Mouse (Mus musculus) spleen, adult 2 months (tissue): ENCODE data around the gene Nrp2.

ENCODE experiments used
- CTCF ChIP-seq: fragments of 200-500 bp; IDR thresholded peaks from 2 replicates; pipeline ENCODE4 v1.5.1; 2011; ENCODE audit warnings: mild to moderate bottlenecking, inconsistent platforms; ENCODE audit not compliant: insufficient read depth, insufficient read length, insufficient replicate concordance; ENCODE audit errors: extremely low read depth
- POLR2A ChIP-seq: fragments of 200-500 bp; IDR thresholded peaks from 2 replicates; pipeline ENCODE4 v1.6.1; 2011; ENCODE audit warnings: low read depth, low read length, inconsistent platforms

DNA sequence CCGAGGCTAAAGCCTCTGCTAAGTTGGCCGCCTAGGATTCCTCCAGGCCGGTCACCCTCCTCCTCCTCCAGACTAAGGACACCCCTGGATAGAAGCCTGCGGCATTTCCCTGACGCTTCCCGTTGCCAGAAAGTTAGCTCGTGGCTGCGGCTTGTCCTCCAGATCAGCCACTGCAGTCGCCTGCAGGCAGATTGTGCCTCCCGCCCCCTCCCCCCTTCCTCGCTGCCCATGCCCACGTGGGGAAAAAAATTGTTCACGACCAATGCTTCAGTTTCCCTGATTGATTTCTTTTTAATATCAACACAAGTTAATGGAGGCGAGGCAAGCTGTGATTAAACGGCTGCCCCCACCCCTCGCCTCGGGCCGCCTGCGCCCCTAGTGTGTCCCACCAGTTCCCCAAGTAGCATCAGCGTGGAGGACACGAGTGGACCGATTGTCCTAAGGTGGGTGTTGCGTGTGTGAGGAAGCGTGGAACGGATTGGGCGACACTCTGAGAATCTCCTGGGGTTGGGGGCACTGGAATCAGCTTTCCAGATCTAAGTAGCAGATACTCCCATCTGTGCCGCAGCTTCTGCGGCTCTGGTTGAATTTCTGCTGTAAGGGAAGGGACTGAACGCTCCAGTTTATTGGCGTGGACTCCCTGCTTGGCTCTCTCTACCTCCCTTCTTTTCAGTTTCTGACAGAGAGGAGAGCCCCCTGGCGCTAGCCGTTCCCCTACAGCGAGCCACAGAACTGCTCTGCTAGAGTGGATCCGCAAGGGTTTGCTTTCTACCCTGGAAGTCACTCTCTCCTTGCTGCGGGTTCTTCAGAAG is 4.2 kb downstream of the Nrp2 start:
- TF ChIP-seq CTCF (no peak), POLR2A (no peak)
